Mouse (Mus musculus) embryonic fibroblast, embryonic 13.5 days (primary cell): Measurements from ENCODE around the gene Ttyh3.

Source experiments
- CTCF ChIP-seq: IDR thresholded peaks from 2 replicates; pipeline ENCODE4 v1.5.1; 2011; ENCODE audit warnings: mild to moderate bottlenecking, control low read depth, low read length, moderate library complexity, borderline replicate concordance; ENCODE audit not compliant: insufficient read depth
- POLR2A ChIP-seq: IDR thresholded peaks from 2 replicates; pipeline ENCODE4 v1.6.1; 2011; ENCODE audit warnings: low read depth, mild to moderate bottlenecking, control low read depth, low read length, moderate library complexity

- TF ChIP-seq CTCF (no peak), POLR2A (no peak)
Measured at GRCm38 (mm10) chr5:140675079-140675478, 26.2 kb upstream of the Ttyh3 start.
